Mouse (Mus musculus) splenic B cell, adult 2 months (primary cell): ENCODE results near the gene Trappc13.

Experiments used
- DNase-seq: peaks from one replicate; pipeline ENCODE4 v3.0.0-alpha.2; 2011; ENCODE audit warnings: low read depth, low spot score
- H3K27me3 ChIP-seq: 2 replicates; pipeline ENCODE4 v1.6.1; 2012; ENCODE audit warnings: mild to moderate bottlenecking, low read length, moderate library complexity, mixed read lengths; ENCODE audit not compliant: control insufficient read depth, poor library complexity, insufficient read depth, severe bottlenecking
- H3K36me3 ChIP-seq: 2 replicates; pipeline ENCODE4 v1.6.1; 2012; ENCODE audit warnings: mild to moderate bottlenecking, low read length, moderate library complexity, mixed read lengths; ENCODE audit not compliant: control insufficient read depth, poor library complexity, insufficient read depth, severe bottlenecking

Trappc13 gene

GRCm38 (mm10) chr13:104101606-104102235 is 76.5 kb downstream of the Trappc13 start:
- H3K27me3 ChIP-seq: no peaks in the 10 kb centered on the region
- H3K36me3 ChIP-seq: no peaks in the 10 kb centered on the region
- DNase-seq: no peak

DNA sequence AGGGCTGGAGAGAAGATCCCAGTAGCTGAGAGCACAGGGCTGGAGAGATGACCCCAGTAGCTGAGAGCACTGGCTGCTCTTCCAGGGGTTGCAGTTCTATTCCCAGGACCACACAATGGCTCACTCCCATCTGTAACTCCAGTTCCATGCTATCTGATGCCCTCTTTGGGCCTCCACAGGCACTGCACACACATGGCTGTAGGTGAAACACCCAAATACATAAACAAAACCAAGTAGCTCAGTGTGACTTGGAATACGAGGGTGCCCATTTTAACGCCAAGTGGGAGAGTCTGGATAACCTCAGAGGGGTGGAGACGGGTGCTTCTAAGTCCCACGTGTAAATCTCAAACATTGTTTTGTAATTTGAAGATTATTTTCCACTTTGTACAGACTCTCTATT is 77.9 kb downstream of the Trappc13 start:
- no peaks in the 10 kb centered on the region for H3K27me3 ChIP-seq
- H3K36me3 ChIP-seq: no peaks in the 10 kb centered on the region
- no peak for DNase-seq

- H3K36me3 ChIP-seq: no peaks in the 10 kb centered on the region; the same call in 1 of the 2 replicates
- no peaks in the 10 kb centered on the region for H3K27me3 ChIP-seq
- no peak for DNase-seq
Observed at GRCm38 (mm10) chr13:104097190-104097589, 81.1 kb downstream of the Trappc13 start.

GRCm38 (mm10) chr13:104095955-104096354 is 82.3 kb downstream of the Trappc13 start:
- Histone ChIP-seq H3K36me3 (no peaks in the 10 kb centered on the region; the same call in 1 of the 2 replicates), H3K27me3 (no peaks in the 10 kb centered on the region)
- no peak for DNase-seq

- no peak for DNase-seq
- no peaks in the 10 kb centered on the region; the same call in 1 of the 2 replicates for H3K36me3 ChIP-seq
- no peaks in the 10 kb centered on the region for H3K27me3 ChIP-seq
Observed at GRCm38 (mm10) chr13:104094531-104095385, 83.5 kb downstream of the Trappc13 start.
